Mouse (Mus musculus) left cerebral cortex, postnatal 25 days (tissue): ENCODE results near the gene Uchl5. TPM values are rescaled to one million over a fixed set of nuclear protein-coding genes. Genes with fewer than 3 reads are reported as not detected.

Source experiments
- total RNA-seq, 2 experiments: library from RNA; stranded (reverse); gene quantifications; 2 replicates each; pipeline ENCODE4 v1.2.3; 2021

The Uchl5 gene
- total RNA-seq, 2 experiments from 2014 or later = 41.2 to 43.1 TPM

Other genes starting within 250 kb of the Uchl5 start
- 10 to 100 TPM; 16.9 to 23.1 TPM for gene B3galt2, start 136.6 kb upstream of the Uchl5 start, total RNA-seq
- 10 to 100 TPM; 61.6 to 62.3 TPM for gene Cdc73, start 74.4 kb upstream of the Uchl5 start, total RNA-seq
- gene Glrx2, start 60.9 kb upstream of the Uchl5 start, total RNA-seq = 100 to 1,000 TPM; 106 to 112 TPM
- gene Trove2, start 204 bp upstream of the Uchl5 start, total RNA-seq = 10 to 100 TPM; 28.3 to 28.8 TPM
- gene Rgs2, start 226.9 kb downstream of the Uchl5 start, total RNA-seq = 10 to 100 TPM; 76.6 to 77.1 TPM